Mouse (Mus musculus): Measurements from ENCODE around the gene Wfdc1. TPM values are rescaled to one million over a fixed set of nuclear protein-coding genes. Genes with fewer than 3 reads are reported as not detected.

The Wfdc1 gene
- total and polyA plus RNA-seq, 3 experiments: not detected

DNA sequence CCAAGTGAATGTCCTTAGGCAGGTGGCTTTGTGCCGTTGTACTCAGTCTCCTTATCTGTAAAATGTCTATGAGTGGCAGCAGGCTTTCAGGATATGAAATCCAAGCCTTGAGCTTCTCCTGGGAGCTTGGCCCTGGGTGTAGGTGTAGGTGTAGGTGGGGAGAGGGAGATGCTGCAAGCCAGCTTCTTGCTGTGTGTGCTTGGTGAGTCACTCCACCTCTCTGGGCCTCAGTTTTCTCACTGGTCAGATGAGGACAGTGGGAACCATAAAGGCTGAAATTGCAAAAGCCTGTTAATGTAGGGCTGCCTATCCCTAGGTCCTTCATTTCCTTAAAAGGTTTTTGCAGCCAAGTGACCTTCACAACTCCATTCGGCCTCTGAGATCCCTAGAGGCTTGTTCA is 30.2 kb upstream of the Wfdc1 start:
- Histone ChIP-seq H3K27ac (ENCODE audit: insufficient read depth, low read depth) (no peak overlapping the region), H3K27me3 (replicated peaks) (peaks cover 89% of the 10 kb centered on the region), H3K9ac (ENCODE audit: insufficient read depth, low read depth) (no peak overlapping the region), H3K4me1 (ENCODE audit: control insufficient read depth in 1 of 2, insufficient read depth in 2 of 2) (peaks cover 0 to 8% of the 10 kb centered on the region in 2 experiments; a peak in 3 of 4 replicates), H3K36me3 (replicated peaks in 1 of 2; ENCODE audit: control insufficient read depth in 1 of 2, insufficient read depth in 1 of 2, low read length in 1 of 2) (no peaks in the 10 kb centered on the region), H3K79me2 (replicated peaks; ENCODE audit: control insufficient read depth, extremely low read depth, insufficient read depth, poor library complexity, severe bottlenecking) (no peaks in the 10 kb centered on the region), H3K4me3 (replicated peaks in 1 of 3; ENCODE audit: low read depth in 2 of 3, low read length in 2 of 3, poor library complexity in 1 of 3) (no peak overlapping the region), H3K4me2 (ENCODE audit: insufficient read depth, low read depth, poor library complexity, severe bottlenecking) (no peak overlapping the region), H3K9me3 (replicated peaks; ENCODE audit: low read length) (no peaks in the 10 kb centered on the region)
- in situ Hi-C loops (cut with MboI; ENCODE audit: low pct_ligation_motif_present, low pct_unique_long_range_greater_than_20kb, low sequenced_read_pairs): no loop called here
- dilution Hi-C loops (cut with MboI; ENCODE audit: extremely low pct_ligation_motif_present, extremely low pct_unique_long_range_greater_than_20kb, low sequenced_read_pairs): no loop called here
- DNase-seq (ENCODE audit: extremely low read depth): no peak
- TF ChIP-seq ZNF384 (IDR thresholded peaks at IDR 0.05; ENCODE audit: low read depth, low read length): no peak
- TF ChIP-seq ELF1 (IDR thresholded peaks at IDR 0.05; ENCODE audit: low read depth, low read length): no peak
- TF ChIP-seq RCOR1 (conservative IDR thresholded peaks at IDR 0.05; ENCODE audit: low read depth, low read length): no peak
- no peak for TF ChIP-seq ZC3H11A (IDR thresholded peaks at IDR 0.05; ENCODE audit: low read depth, low read length)
- TF ChIP-seq MAFK (IDR thresholded peaks at IDR 0.05; ENCODE audit: insufficient replicate concordance, low read length): no peak

- in situ Hi-C loops (cut with MboI; ENCODE audit: low pct_ligation_motif_present, low pct_unique_long_range_greater_than_20kb, low sequenced_read_pairs) (no loop called here), dilution Hi-C loops (cut with MboI; ENCODE audit: extremely low pct_ligation_motif_present, extremely low pct_unique_long_range_greater_than_20kb, low sequenced_read_pairs) (no loop called here)
- Histone ChIP-seq H3K36me3 (replicated peaks in 1 of 2; ENCODE audit: control insufficient read depth in 1 of 2, insufficient read depth in 1 of 2, low read length in 1 of 2) (no peaks in the 10 kb centered on the region), H3K4me1 (ENCODE audit: control insufficient read depth in 1 of 2, insufficient read depth in 2 of 2) (peaks cover 0 to 6% of the 10 kb centered on the region in 2 experiments; a peak in 2 of 4 replicates), H3K79me2 (replicated peaks; ENCODE audit: control insufficient read depth, extremely low read depth, insufficient read depth, poor library complexity, severe bottlenecking) (no peaks in the 10 kb centered on the region), H3K27ac (ENCODE audit: insufficient read depth, low read depth) (no peak overlapping the region), H3K27me3 (replicated peaks) (peaks cover 85% of the 10 kb centered on the region), H3K9ac (ENCODE audit: insufficient read depth, low read depth) (no peak overlapping the region), H3K4me3 (replicated peaks in 1 of 3; ENCODE audit: low read depth in 2 of 3, low read length in 2 of 3, poor library complexity in 1 of 3) (no peak overlapping the region), H3K9me3 (replicated peaks; ENCODE audit: low read length) (peaks cover under 1% of the 10 kb centered on the region), H3K4me2 (ENCODE audit: insufficient read depth, low read depth, poor library complexity, severe bottlenecking) (no peak overlapping the region)
- TF ChIP-seq TCF12 (IDR thresholded peaks at IDR 0.05; ENCODE audit: low read depth, low read length) (no peak), JUN (IDR thresholded peaks at IDR 0.05; ENCODE audit: insufficient read depth, low read depth, low read length) (no peak), RAD21 (IDR thresholded peaks at IDR 0.05; ENCODE audit: low read depth, low read length) (no peak), RCOR1 (conservative IDR thresholded peaks at IDR 0.05; ENCODE audit: low read depth, low read length) (no peak)
- no peak for DNase-seq (ENCODE audit: extremely low read depth)
Observed at GRCm38 (mm10) chr8:119636766-119637165, 29.4 kb upstream of the Wfdc1 start.

DNA sequence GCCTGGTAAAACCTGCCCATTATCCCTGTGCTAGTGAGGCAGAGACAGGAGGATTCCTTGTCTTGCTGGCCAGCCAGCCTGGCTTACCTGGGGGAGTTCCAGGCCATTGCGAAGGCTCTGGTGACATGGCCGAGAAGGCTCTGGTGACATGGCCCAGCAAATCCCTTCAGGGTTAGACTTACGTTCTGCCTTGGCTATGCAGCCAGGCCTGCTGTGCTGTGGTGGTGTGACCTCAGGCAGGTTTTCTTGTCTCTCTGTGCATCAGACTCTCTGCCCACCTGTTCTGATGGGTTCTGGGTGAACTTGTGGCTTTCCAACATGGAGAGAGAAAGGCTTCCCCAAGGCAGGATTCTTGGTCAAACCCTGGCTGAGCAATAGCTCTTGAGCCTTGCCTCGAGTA is 28.8 kb upstream of the Wfdc1 start:
- Histone ChIP-seq H3K27me3 (replicated peaks) (peaks cover 85% of the 10 kb centered on the region), H3K36me3 (replicated peaks in 1 of 2; ENCODE audit: control insufficient read depth in 1 of 2, insufficient read depth in 1 of 2, low read length in 1 of 2) (no peaks in the 10 kb centered on the region), H3K4me3 (replicated peaks in 1 of 3; ENCODE audit: low read depth in 2 of 3, low read length in 2 of 3, poor library complexity in 1 of 3) (no peak overlapping the region), H3K4me2 (ENCODE audit: insufficient read depth, low read depth, poor library complexity, severe bottlenecking) (no peak overlapping the region), H3K9ac (ENCODE audit: insufficient read depth, low read depth) (no peak overlapping the region), H3K4me1 (ENCODE audit: control insufficient read depth in 1 of 2, insufficient read depth in 2 of 2) (peaks cover 0 to 6% of the 10 kb centered on the region in 2 experiments; a peak in 2 of 4 replicates), H3K27ac (ENCODE audit: insufficient read depth, low read depth) (no peak overlapping the region), H3K79me2 (replicated peaks; ENCODE audit: control insufficient read depth, extremely low read depth, insufficient read depth, poor library complexity, severe bottlenecking) (no peaks in the 10 kb centered on the region), H3K9me3 (replicated peaks; ENCODE audit: low read length) (peaks cover 5% of the 10 kb centered on the region)
- DNase-seq (ENCODE audit: extremely low read depth): no peak
- TF ChIP-seq ZMIZ1 (IDR thresholded peaks at IDR 0.05; ENCODE audit: low read depth, low read length): no peak
- TF ChIP-seq PAX5 (IDR thresholded peaks at IDR 0.05; ENCODE audit: low read length): no peak
- no peak for TF ChIP-seq CTCF (conservative IDR thresholded peaks at IDR 0.05 in 1 of 2, IDR thresholded peaks at IDR 0.05 in 1 of 2; ENCODE audit: low read depth in 2 of 2, low read length in 2 of 2)
- TF ChIP-seq TCF12 (IDR thresholded peaks at IDR 0.05; ENCODE audit: low read depth, low read length): no peak
- no peak for TF ChIP-seq MXI1 (IDR thresholded peaks at IDR 0.05; ENCODE audit: low read depth, low read length)
- no peak for TF ChIP-seq MAFK (IDR thresholded peaks at IDR 0.05; ENCODE audit: insufficient replicate concordance, low read length)
- TF ChIP-seq TBP (conservative IDR thresholded peaks at IDR 0.05; ENCODE audit: low read depth, low read length): no peak
- TF ChIP-seq NRF1 (IDR thresholded peaks at IDR 0.05; ENCODE audit: low read depth, low read length): no peak
- no peak for TF ChIP-seq USF2 (conservative IDR thresholded peaks at IDR 0.05; ENCODE audit: low read depth, low read length)
- TF ChIP-seq RCOR1 (conservative IDR thresholded peaks at IDR 0.05; ENCODE audit: low read depth, low read length): no peak
- TF ChIP-seq MEF2A (IDR thresholded peaks at IDR 0.05; ENCODE audit: borderline replicate concordance, low read depth, low read length): no peak
- no peak for TF ChIP-seq BHLHE40 (IDR thresholded peaks at IDR 0.05; ENCODE audit: low read depth, low read length)
- TF ChIP-seq SMC3 (IDR thresholded peaks at IDR 0.05; ENCODE audit: low read depth, low read length): no peak
- no peak for TF ChIP-seq ETS1 (conservative IDR thresholded peaks at IDR 0.05; ENCODE audit: low read depth, low read length)
- no peak for TF ChIP-seq MAX (IDR thresholded peaks at IDR 0.05; ENCODE audit: low read length)
- TF ChIP-seq JUND (conservative IDR thresholded peaks at IDR 0.05; ENCODE audit: low read depth, low read length): no peak
- no peak for TF ChIP-seq ZKSCAN1 (IDR thresholded peaks at IDR 0.05; ENCODE audit: borderline replicate concordance, low read depth, low read length)
- no peak for TF ChIP-seq RAD21 (IDR thresholded peaks at IDR 0.05; ENCODE audit: low read depth, low read length)
- no peak for TF ChIP-seq MYC (IDR thresholded peaks at IDR 0.05; ENCODE audit: low read depth, low read length)
- dilution Hi-C loops (cut with MboI; ENCODE audit: extremely low pct_ligation_motif_present, extremely low pct_unique_long_range_greater_than_20kb, low sequenced_read_pairs): no loop called here
- in situ Hi-C loops (cut with MboI; ENCODE audit: low pct_ligation_motif_present, low pct_unique_long_range_greater_than_20kb, low sequenced_read_pairs): no loop called here
